Mouse (Mus musculus): ENCODE results near the gene Abhd11.

DNA sequence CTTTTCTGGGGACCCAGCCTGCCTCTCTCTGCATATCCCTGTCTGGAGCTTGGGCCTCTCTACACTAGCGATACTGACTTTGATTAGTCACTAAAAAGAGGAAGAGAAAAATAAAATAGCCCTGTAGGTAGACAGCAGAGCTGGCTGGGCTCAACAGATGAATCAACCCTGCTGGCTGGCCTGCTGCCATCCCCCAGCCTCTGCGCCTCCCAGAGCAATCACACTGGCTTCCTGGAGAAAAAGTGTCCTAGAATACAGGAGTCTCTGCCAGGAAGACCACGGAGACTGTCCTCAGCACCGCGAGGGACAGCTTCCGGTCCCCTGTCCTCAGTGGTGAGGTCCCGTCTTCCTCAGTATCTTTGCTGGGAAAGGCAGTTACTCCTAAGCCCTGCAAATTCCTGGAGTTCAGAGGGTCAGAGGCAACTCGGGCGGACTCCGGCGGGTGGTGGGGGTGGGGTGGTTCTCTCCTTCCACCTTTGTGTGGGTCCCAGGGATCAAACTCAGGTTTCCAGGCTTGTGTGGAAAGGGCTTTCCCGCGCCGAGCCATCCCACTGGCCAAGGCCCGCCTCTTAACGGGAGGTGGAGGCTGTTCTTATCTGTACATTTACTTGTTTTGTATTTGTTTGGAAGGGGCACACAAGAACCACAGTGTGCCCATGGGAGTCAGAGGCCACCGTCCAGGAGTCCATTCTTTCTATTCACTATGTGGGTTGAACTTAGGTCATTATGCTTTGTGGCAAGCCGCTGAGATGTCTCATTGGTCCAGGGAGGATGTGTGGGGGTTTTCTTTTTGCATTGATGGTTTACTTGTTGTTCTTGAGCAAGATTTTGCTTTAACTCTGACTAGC is 20.3 kb downstream of the Abhd11 start:
- no peak for TF ChIP-seq CTCF (IDR thresholded peaks at IDR 0.05)
- no peak for TF ChIP-seq POLR2A (IDR thresholded peaks at IDR 0.05; ENCODE audit: insufficient read depth, low read depth, low read length)

All from heart, adult 2 months (tissue).